Mouse (Mus musculus): ENCODE data around the gene Dtx2. TPM values are rescaled to one million over a fixed set of nuclear protein-coding genes. Genes with fewer than 3 reads are reported as not detected.

Gene Dtx2
- total and polyA plus RNA-seq, 3 experiments = 6.3 to 10.9 (median 7.3) TPM

DNA sequence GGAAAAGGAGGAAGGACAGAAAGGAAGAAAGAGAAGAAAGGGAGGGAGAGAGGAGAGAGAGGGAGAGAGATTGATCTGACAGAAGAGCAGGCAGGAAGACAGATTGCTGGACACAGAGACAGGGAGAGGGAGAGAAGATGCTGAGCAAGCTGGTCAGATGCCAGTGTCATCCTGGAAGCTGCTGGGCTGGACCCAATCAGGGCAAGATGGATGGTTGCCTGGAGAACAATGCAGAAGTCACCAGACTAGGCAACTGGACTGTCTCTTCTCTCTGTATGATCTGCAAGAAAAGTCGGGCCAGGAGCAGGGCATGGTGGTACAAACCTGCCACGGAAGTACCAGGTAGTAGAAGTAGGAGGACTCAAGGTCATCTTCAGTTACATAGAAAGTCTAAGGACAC lies 41.8 kb upstream of the Dtx2 start:
- no peak overlapping the region for H3K27ac ChIP-seq
- DNase-seq = no peak
- H3K4me1 ChIP-seq (ENCODE audit: control insufficient read depth, insufficient read depth, low read length) = peaks cover 3% of the 10 kb centered on the region
- no peaks in the 10 kb centered on the region for H3K79me2 ChIP-seq (replicated peaks; ENCODE audit: control insufficient read depth, insufficient read depth, low read length)
- no peak overlapping the region for H3K9ac ChIP-seq (ENCODE audit: low read depth, low read length)
- no peak overlapping the region for H3K4me3 ChIP-seq
- H3K36me3 ChIP-seq (ENCODE audit: control insufficient read depth, insufficient read depth, low read length) = peaks cover 2% of the 10 kb centered on the region; the same call in 1 of the 2 replicates
- H3K27me3 ChIP-seq (ENCODE audit: control insufficient read depth, insufficient read depth, low read length) = no peaks in the 10 kb centered on the region
- WGBS = 86% methylated on average over 2 of the region's 2 CpGs
- no peak for TF ChIP-seq CTCF (IDR thresholded peaks at IDR 0.05)
- no peak for TF ChIP-seq POLR2A (IDR thresholded peaks at IDR 0.05; ENCODE audit: insufficient read depth, low read depth, low read length)
- no peak for TF ChIP-seq EP300 (IDR thresholded peaks at IDR 0.05; ENCODE audit: insufficient read depth, low read depth, low read length)
- intact Hi-C loops (cut with DNase I) = no loop called here

DNA sequence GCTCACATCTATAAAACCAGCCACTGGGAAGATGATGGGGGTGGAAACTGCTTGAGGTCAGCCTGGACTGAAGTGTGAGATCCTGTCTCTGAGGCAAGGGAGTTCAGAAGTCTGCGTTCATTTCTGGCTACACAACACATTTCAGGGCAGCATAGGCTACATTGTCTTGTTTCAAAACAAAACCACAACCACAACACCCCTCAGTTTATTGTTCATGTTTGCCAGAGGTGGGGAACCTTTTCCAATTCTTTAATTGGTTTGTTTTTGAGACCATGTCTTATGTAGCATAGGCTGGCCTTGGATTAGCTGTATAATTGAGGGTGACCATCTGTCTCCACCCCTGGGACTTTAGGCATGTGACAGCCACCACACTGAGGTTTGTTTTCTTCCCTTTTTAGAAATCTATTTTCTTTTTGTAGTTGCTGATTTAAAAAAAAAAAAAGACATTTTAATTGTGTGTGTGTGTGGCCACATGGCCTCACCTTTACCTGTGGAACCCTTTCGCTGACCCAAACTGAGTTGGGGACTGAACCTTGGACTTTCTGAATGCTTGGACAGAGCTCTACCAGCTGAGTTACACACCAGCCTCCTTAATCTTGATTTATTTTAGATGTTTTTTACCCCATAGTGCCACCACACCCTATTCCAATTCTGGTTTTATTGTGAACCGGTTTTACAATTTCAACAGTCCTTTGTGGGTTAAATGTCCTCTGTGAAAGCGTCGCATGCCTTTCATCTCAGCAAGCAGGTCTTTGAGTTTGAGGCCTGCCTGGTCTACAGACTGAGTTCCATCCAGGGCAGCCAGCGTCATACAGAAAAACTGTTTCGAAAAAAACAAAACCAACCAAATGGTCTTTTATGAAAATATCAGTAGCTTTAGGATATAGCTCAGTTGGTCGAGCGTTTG lies 38.0 kb upstream of the Dtx2 start:
- H3K4me1 ChIP-seq (ENCODE audit: control insufficient read depth, insufficient read depth, low read length) = peaks cover 7% of the 10 kb centered on the region
- TF ChIP-seq POLR2A (IDR thresholded peaks at IDR 0.05; ENCODE audit: insufficient read depth, low read depth, low read length) (no peak), EP300 (IDR thresholded peaks at IDR 0.05; ENCODE audit: insufficient read depth, low read depth, low read length) (no peak), CTCF (IDR thresholded peaks at IDR 0.05) (no peak)
- H3K36me3 ChIP-seq (ENCODE audit: control insufficient read depth, insufficient read depth, low read length) = peaks cover 2% of the 10 kb centered on the region; the same call in 1 of the 2 replicates
- H3K27ac ChIP-seq = peak overlapping the region; percentile 95
- no peak overlapping the region for H3K9ac ChIP-seq (ENCODE audit: low read depth, low read length)
- DNase-seq = no peak
- H3K79me2 ChIP-seq (replicated peaks; ENCODE audit: control insufficient read depth, insufficient read depth, low read length) = no peaks in the 10 kb centered on the region
- H3K27me3 ChIP-seq (ENCODE audit: control insufficient read depth, insufficient read depth, low read length) = no peaks in the 10 kb centered on the region
- intact Hi-C loops (cut with DNase I) = loop anchor here (1.0 kb wide), 2 partner anchors 21 to 68 kb away; no protein-coding TSS in a partner anchor
- WGBS = 81% methylated on average over 9 of the region's 9 CpGs
- H3K4me3 ChIP-seq = peak overlapping the region; percentile 11; the same call in 1 of the 2 replicates

DNA sequence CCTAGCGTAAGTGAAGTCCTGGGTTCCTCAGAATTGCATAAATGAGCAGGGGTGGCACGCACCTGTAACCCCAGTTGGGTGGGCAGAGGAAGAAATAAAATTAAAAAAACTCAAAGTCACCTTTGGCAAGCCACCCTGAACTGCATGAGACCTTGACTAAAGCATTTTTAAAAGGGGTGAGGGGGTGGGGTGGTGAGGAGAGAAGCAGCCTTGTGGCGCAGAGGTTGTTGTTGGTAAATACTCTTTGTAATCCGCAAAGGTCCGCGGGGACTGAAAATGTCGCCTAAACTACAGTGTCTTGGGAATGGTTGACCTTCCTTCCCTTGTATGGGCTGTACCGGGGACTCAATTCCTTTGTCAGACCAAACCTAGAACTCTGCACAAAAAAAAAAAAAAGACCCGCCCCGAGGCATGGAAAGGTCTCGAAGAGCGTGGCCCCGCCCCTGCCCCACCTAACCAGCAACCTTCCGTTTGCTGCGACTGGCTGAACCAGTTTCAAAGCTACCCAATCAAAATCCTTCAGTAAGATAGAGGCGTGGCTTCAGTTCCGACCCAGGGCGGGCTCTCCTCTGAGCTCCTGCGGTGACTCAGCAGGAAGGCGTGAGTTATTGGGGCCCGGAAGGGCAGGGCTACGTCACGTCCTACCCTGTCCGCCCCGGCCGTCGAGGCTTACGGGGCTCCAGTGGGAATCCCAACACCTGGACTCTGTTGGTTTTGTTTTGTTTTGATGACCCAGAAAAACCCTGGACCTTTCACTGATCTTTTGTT lies 37.2 kb upstream of the Dtx2 start:
- H3K27ac ChIP-seq = peak overlapping the region; percentile 95
- intact Hi-C loops (cut with DNase I) = loop anchor here (1.0 kb wide), 1 partner anchor 69 kb away; no protein-coding TSS in a partner anchor

DNA sequence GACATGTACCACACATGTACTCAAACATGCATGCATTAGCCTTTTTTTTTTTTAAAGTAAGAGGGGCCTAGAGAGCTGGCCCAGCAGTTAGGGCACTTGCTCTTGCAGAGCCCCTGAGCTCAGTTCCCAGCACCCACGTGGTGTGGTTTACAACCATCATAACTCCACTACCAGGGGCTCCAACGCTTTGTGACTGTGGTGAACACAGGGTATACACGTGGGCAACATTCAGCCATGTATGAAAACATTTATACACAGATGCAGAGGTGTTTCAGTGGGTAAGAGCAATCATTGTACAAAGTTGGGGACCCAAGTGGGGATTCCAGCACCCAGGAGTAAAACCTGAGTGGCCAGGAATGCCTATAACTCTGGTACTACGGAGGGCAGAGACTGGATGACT lies 36.2 kb upstream of the Dtx2 start:
- Histone ChIP-seq H3K27ac (peak overlapping the region; percentile 88), H3K4me1 (ENCODE audit: control insufficient read depth, insufficient read depth, low read length) (peaks cover 11% of the 10 kb centered on the region), H3K79me2 (replicated peaks; ENCODE audit: control insufficient read depth, insufficient read depth, low read length) (no peaks in the 10 kb centered on the region), H3K9ac (ENCODE audit: low read depth, low read length) (no peak overlapping the region), H3K4me3 (no peak overlapping the region), H3K27me3 (ENCODE audit: control insufficient read depth, insufficient read depth, low read length) (no peaks in the 10 kb centered on the region), H3K36me3 (ENCODE audit: control insufficient read depth, insufficient read depth, low read length) (peaks cover 2% of the 10 kb centered on the region; the same call in 1 of the 2 replicates)
- TF ChIP-seq EP300 (IDR thresholded peaks at IDR 0.05; ENCODE audit: insufficient read depth, low read depth, low read length) (no peak), CTCF (IDR thresholded peaks at IDR 0.05) (no peak), POLR2A (IDR thresholded peaks at IDR 0.05; ENCODE audit: insufficient read depth, low read depth, low read length) (no peak)
- DNase-seq = no peak
- intact Hi-C loops (cut with DNase I) = no loop called here
- WGBS = 93% methylated on average over 4 of the region's 4 CpGs

More for the DNA sequence above, 37.2 kb upstream of the Dtx2 start:
- Histone ChIP-seq H3K79me2 (replicated peaks; ENCODE audit: control insufficient read depth, insufficient read depth, low read length) (no peaks in the 10 kb centered on the region), H3K4me3 (peak overlapping the region; percentile 43), H3K9ac (ENCODE audit: low read depth, low read length) (peak overlapping the region; percentile 70), H3K36me3 (ENCODE audit: control insufficient read depth, insufficient read depth, low read length) (peaks cover 2% of the 10 kb centered on the region; the same call in 1 of the 2 replicates), H3K4me1 (ENCODE audit: control insufficient read depth, insufficient read depth, low read length) (peaks cover 11% of the 10 kb centered on the region), H3K27me3 (ENCODE audit: control insufficient read depth, insufficient read depth, low read length) (no peaks in the 10 kb centered on the region)
- 7% methylated on average over 28 of the region's 28 CpGs for WGBS
- peak; percentile 90 to 97 for DNase-seq
- TF ChIP-seq EP300 (IDR thresholded peaks at IDR 0.05; ENCODE audit: insufficient read depth, low read depth, low read length) (peak; percentile 55; the same call in 1 of the 2 replicates), POLR2A (IDR thresholded peaks at IDR 0.05; ENCODE audit: insufficient read depth, low read depth, low read length) (peak; percentile 92), CTCF (IDR thresholded peaks at IDR 0.05) (no peak)

DNA sequence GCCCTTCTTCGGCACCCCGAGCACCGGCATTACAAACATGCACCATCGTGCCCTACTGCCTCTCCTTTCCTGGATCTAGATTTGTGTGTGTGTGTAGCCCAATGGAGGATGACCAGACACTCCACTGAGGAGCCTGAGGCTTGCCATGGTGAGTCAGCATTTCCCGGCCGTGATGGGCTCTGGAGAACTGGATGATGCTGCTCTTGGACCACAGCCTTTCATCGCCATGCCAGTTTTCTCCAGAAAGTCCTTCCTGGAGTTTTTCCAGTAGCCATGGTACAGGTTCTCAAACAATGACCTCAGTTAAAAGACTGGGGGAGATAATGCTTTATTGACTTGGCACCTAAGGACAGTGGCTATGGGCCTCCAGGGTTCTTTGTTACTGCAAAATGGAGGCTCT lies 34.7 kb upstream of the Dtx2 start:
- intact Hi-C loops (cut with DNase I) = no loop called here

More for the DNA sequence above, 34.7 kb upstream of the Dtx2 start:
- no peaks in the 10 kb centered on the region for H3K79me2 ChIP-seq (replicated peaks; ENCODE audit: control insufficient read depth, insufficient read depth, low read length)
- H3K4me3 ChIP-seq = no peak overlapping the region
- peaks cover 2% of the 10 kb centered on the region; the same call in 1 of the 2 replicates for H3K36me3 ChIP-seq (ENCODE audit: control insufficient read depth, insufficient read depth, low read length)
- H3K4me1 ChIP-seq (ENCODE audit: control insufficient read depth, insufficient read depth, low read length) = peaks cover 11% of the 10 kb centered on the region
- 82% methylated on average over 7 of the region's 7 CpGs for WGBS
- H3K27ac ChIP-seq = no peak overlapping the region
- no peaks in the 10 kb centered on the region for H3K27me3 ChIP-seq (ENCODE audit: control insufficient read depth, insufficient read depth, low read length)
- no peak overlapping the region for H3K9ac ChIP-seq (ENCODE audit: low read depth, low read length)
- TF ChIP-seq EP300 (IDR thresholded peaks at IDR 0.05; ENCODE audit: insufficient read depth, low read depth, low read length) = no peak
- no peak for TF ChIP-seq POLR2A (IDR thresholded peaks at IDR 0.05; ENCODE audit: insufficient read depth, low read depth, low read length)
- TF ChIP-seq CTCF (IDR thresholded peaks at IDR 0.05) = no peak
- DNase-seq = no peak
